Mouse (Mus musculus) testis, adult 2 months (tissue): Measurements from ENCODE around the gene Gm10320.

Experiments used
- CTCF ChIP-seq: fragments of 200-500 bp; IDR thresholded peaks from 2 replicates; pipeline ENCODE4 v1.5.1; 2012; ENCODE audit warnings: low read depth, mild to moderate bottlenecking, inconsistent platforms, low read length, moderate library complexity; ENCODE audit not compliant: control insufficient read depth, insufficient read depth, insufficient replicate concordance
- POLR2A ChIP-seq: fragments of 200-500 bp; IDR thresholded peaks from 2 replicates; pipeline ENCODE4 v1.6.1; 2012; ENCODE audit warnings: low read depth, mild to moderate bottlenecking, inconsistent platforms, low read length, moderate library complexity; ENCODE audit not compliant: control insufficient read depth

DNA sequence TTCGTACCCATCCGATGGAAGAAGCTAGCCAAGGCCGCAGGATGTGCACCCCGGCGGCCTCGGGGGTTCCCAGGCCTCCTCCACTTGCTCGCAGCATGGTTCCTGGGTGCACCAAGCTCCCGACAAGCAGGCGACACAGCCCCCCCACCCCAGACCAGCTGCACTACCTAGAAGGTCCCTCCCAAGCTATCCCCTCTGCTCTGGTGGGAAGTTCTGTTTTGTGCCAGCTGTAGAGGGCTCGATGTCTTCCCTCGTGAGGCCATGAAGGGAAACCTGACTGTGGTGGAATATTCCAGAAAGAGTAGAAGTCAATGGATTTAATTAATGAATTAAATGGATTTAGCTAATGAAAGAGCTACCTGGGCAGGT lies 13.7 kb upstream of the Gm10320 start:
- TF ChIP-seq POLR2A (no peak), CTCF (no peak)
